Mouse (Mus musculus) kidney, postnatal 4 days (tissue): ENCODE measurements at regions not wholly inside any gene's neighbourhood (a gene's known extent, or its start where the extent isn't known, plus 50 kb on each side); places are given as distances from the start of the nearest gene placed in this dataset.

ENCODE experiments used
- DNase-seq, 2 experiments: peaks; one replicate each; pipeline ENCODE4 v3.0.0; 2021; ENCODE audit warnings: mixed read lengths in 2 of 2

DNA sequence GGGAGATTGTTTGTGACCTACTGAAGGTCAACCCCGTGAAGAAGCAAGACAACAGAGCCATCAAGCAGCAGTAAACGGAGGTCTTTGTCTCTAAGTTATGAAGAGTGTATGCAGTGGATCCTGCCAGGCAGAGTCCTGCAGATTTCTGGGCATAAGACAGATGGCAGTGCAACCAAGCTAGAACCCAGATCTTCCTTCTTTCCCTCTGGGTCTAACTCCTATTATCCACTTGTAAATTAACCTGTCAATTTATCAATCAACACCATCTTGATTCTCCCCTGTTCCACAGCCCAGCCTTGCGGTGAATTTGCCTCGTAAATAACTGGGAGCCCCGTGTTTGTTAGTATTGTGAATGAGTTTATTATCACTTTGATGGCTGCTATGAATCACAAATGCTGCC, 555.7 kb downstream of the Nr2f2 start:
- peak; percentile 8 to 12 for DNase-seq

DNA sequence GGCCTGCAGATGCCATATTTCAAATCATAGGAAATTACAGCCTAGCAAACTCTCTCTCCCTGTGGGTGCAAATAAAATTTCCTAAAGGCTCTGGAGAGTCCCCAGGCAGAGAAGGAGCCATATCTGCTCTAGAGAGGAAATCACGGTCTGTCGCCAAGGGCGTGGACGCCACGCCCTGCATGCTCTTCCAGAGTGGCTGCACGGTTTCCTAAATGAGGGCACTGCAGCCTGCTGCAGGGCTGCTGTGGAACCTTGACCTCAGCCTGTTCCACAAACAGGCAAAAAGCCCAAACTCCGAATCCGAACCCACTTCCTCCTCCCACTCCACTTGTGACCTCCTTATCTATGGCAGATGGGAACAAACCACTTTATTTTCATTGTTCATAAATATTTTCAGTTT, 559.3 kb downstream of the Nr2f2 start:
- peak; percentile 8 to 22 for DNase-seq

DNA sequence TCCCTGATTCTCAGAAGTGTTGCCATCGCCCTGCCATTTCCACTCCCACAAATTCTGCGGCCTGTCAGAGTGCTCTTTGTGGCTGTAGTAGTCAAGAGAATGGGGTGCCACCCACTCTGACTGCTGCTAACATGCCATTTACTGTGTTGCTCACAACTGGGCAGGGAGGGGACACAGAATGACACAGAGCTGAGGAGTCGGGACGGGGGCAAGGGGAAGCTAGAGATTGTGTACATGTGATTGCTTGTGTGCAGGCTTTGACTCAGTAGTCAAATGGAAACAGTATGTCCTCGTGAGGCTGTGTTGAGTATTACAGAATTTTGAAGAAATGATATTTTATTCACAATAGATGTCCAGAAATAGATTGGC, 595.6 kb downstream of the Nr2f2 start:
- no peak for DNase-seq

DNA sequence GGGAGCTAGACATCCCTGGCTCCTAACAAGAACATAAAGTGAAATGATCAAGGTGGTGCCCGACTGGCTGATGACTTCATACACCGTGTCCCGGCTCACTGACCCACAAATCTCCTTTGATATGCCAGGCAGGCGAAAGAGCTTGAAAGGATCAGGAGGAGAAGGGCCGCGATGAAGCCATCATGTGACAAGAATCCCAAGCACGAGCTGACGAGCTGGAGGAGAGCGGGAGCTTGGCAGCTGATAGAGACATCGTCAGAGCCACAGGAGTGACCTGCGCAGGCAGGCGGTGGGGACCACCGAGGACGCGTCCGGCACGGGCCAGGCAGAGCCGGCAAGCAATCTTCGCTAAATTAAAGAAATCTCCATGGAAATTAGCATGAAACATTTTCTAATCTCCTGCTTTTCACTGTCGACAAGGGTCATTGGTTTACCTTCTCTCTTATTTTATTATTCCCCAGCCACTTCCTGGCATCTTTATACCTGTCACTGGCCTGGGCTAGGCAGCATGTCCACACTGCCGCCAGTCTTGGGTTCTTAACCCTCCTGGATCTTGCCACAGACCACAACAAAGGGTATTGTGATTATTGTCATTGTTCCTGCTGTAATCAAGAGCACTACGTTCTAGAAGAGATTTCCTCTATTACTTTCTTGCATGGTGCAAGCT, 596.1 kb downstream of the Nr2f2 start:
- peak in 1 of 2 experiments; percentile 5 for DNase-seq

DNA sequence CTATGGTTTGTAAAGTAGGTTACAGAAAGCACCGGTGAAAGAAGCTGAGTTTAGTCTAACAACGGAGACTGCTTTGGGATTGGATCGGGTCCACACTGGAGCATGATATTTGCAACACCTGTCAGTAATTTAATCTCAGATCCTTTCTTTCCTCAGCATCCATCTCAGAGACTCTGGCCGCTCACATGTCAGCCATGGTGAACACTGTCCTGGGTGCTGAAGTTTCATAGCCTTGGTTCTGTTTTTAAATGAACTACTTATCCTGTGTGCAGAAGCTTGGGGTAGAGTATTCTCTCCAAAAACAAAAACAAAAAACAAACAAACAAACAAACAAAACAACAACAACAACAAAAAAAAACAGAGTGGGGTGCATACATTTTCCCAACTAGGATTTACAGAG, 600.1 kb downstream of the Nr2f2 start:
- peak; percentile 24 to 25 for DNase-seq

DNA sequence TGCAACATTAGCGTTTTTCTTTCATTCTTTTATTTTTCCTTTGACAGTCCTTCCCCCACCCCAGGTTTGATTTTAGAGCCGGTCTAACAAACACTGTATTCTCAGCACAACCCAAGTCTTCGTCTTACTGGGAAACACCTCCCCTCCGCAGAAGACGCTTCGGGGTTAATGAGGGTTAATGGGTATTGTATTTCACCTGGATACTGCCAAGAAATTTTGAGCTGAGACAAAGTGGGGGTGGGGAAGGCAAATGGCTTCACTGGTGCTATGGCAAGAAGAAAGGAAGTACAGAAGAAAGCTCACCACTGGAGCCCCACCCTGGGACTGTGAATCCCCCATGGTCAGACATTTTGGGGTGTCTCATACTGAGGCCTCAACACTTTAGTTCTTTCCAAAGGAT, 626.0 kb downstream of the Nr2f2 start:
- peak; percentile 14 to 30 for DNase-seq

DNA sequence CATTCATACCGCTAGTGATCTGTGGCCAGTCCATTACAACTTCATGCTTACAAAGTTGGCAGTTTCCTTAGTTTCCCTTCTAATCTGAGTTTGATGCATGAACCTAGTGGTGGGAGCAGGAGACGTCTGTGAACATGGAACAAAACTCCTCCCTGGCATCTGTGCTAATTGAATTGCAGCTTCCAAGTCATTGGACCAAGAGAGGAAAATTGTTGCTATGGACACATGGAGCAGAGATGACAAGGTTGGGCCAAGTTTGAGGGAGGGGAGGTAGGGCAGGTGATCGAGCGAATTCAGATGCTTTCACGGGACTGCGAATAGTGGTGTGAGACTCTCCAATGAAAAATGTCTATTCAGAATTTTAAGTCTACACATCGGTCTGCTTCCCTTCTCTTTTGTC, 627.5 kb downstream of the Nr2f2 start:
- DNase-seq: no peak

DNA sequence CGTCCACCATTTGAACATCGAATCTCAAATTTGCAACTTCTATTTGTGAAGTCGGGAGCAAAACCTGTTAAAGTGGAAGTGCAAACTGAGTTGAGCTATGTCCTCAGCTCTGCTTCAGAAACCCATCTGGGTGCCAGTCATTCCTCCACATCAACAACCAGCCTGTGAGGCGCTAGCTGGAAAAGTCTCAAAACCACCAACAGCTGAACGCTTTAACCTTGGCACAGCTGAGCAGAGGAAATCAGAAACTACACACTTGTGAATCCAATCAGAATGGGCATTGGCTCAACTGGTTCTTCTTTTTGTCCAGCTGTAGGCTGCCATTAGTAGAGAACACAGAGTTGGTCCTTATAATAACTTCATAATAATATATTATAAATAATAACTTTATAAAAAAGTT, 651.5 kb downstream of the Nr2f2 start:
- DNase-seq: no peak

DNA sequence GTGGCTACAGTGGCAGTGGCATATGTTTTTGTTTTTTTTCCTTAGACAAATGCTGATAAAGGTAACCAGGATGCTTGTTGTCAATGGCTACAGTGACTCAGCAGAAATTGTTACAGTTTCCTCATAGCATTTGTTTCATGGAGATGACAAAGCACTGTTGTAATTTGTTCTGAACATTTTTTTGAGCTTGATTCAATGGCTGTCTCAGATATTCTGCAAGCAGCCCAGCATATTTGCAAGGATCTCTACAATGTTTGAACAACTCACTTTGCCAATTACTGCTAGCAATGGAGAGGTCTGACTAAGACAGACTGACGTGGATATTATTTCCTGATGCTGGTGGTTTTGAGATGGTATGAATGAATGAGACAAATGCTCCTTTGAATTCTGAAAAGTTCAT, 696.3 kb downstream of the Nr2f2 start:
- DNase-seq: no peak

DNA sequence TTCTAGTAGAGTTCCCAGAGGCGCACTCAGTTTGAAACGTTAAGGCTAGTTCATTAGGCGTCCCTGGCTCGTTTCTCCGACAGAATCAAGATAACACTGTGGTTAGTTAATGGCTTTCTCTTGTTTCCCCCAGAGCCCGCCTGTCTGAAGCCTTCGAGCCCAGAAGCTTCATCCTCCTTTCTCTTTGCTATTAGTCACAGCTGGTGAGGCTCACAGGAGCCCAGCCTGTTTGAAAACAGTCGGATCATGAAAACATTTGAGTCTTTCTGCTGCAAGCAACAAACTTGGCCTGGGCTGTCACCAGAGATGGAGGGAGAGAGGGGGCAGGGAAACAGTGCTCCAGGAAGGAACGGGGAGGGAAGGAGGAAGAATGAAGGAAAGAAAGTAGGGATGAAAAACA, 711.0 kb downstream of the Nr2f2 start:
- peak; percentile 55 to 63 for DNase-seq

DNA sequence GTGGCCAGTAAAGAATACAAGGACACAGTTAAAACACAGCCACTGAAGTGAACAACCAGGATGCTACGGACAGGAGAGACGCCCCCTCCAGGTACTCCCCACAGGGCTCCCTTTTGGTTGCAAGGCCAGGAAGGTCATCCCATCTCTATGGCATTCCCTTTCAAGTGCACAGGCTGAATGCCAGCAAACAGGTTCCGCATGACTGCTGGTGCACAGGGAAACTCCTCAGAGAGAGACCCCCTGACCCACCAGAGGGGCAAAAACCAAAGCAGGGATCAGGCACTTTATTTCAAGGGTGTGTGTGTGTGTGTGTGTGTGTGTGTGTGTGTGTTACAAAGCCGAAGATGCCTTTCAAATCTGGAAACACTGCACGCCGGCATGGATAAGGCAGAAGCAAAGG, 721.1 kb downstream of the Nr2f2 start:
- peak; percentile 28 to 35 for DNase-seq

DNA sequence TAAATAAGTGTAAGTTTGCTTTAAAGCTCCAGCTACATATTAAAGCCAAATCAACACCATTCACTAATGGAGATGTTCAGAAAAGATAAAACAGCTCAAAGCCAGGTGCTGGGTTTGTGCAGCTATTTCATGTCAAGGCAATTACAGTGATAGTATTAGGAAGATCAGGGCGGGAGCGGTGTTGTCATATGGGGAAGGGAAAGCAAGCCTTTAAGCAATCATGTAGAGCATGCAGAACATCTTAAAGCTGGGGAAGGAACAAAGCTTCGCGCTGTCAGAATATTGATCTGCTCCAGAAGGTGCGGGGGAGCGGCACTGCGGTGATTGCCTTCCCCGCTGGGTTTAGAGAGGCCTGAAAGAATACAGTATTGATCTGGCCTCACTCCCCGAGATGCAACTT, 724.9 kb downstream of the Nr2f2 start:
- DNase-seq: no peak

DNA sequence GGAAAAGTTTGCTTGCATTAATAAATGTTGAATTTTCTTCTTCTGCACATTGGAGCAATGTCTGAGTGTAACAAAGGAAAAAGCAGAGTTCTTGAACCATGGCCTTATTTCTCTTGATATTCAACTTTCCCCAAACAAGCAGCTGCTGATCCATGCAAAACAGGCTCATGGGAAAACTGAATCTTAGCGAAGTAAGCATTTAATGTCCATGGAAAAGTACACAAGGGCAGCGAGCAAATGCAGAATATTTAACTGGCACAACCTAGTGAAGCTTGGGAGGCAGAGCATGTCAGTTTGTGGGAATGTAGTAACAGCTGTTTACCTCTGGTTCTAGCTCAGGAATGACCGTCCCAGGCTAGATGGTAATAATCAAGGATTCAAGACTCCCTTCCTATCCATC, 766.7 kb downstream of the Nr2f2 start:
- no peak for DNase-seq

DNA sequence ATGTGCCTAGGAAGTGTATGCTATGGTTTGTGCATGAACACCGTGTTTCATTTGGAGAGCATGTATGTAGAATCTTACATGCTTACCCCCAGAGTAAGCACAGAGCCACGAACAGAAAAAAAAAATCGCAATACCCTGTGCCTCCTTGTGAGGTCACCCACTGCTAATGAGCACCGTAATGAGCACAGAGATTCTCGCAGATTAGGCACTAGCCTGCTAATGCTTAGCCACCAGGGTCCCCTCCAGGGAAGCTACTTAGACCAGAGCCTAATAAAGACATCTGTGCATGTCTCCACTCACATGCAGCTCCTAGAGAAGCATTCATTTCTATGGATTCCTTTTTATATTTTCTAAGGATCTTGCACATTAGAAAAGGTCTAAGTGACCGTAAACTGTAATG, 780.8 kb downstream of the Nr2f2 start:
- no peak for DNase-seq

DNA sequence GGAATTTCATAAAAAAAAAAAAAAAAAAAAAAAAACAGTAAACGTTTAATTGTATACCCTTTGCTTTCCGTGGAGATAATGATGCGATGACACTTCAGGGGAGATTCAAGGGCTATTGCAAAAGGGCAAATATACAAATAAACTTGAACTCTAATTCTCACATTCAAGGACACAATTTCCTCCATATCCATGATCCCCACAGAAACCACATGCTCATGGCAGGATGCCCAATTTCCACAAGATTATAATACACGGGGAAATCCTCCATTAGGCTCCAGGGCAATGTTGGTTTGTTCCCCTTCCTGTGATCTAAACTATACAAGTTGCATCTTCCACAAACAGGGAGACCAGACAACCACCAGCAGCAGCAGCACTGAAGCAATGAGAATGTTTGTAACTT, 781.4 kb downstream of the Nr2f2 start:
- DNase-seq: no peak

DNA sequence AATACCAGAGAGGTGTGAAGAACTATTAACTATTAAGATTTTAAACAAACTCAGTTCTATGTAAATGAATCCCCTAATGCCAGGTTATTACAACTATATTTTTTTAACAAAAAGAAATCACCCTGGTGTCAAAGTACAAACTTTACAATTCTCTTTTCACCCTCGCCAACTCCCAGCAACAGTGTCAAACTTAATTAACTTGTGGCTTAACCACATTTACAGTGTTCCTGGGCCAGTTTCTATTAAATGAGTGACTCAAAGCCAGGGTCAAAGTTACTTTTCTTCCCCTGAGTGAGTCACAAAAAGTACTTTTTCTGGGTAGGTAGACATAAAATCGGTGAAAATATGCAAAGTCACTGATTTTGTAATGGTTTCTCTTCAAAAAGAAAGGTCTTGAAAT, 782.0 kb downstream of the Nr2f2 start:
- no peak for DNase-seq

DNA sequence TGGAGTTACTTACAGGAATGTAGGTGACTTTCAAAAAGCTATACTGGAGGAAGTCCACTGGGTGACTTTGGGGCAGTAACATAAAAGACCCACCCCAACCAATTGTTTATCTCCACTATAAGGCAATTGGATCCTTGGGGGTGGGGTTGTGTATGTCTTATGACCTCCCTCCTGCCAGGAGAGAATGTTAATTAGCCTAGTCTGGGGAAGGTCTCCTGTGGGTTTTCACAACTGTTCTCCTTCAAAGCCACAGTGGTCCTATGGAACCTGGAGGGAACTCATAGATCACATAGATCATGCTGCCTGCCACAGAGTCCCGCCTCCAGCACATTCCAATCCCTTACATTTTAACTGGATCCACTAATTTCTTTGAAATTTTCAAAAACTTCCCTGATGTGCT, 782.6 kb downstream of the Nr2f2 start:
- no peak for DNase-seq

DNA sequence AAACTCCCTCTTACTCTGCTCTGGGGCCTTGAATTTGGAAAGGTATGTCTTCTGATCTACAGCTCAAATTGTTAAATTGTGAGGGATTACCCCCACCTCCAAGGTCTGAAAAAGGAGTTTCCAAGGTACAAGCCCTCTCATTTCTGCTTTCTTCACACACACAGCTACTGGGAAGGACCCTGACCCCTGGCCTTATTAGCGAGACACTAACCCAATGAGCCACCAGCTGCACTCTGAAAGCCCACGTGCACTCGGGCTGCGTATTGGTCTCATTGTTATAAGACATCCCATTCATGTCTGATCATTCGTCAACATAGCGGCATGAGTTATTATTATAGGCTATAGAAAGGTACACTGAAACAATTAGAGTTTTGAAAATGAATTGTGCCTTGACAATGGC, 784.9 kb downstream of the Nr2f2 start:
- DNase-seq: no peak

DNA sequence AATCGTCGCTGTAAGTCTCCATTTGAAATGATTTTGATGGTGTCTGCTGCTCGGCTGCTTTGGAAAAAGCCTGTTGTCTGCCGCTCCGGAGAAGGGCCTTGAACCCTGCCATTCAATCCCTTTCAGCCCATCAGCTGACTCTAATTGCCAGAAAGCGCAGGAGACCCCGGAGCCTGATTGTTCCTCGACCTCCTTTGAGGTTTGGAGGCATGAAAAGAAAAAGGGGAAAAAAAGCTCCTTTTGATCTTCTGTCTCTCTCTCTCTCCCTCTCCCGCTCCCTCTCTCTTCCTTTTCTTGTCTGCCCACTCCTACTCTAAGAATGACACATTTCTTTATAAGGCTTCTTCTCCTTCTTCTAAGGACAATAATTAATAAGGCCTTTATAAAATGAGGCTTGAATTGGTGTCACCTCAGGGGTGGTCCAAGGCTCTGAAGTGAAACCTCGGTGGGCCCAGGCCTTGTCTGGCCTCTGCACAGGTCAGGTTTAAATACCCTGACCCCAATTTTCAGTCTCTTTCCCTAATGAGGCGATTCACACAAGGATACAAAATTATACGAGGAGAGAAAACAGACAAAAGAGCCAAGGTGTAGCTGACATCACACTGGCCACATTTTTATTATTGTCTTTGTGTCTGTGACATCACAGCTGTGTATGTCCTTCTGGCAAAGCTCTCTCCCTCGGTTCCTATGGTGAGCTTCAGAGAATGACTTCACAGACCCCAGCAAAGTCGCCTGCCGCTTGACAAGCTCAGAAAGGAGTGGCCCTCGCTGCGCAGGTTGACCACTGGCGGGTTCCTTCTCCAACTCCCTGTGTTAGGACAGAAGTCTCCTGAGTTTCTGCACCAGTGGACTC, 787.4 kb downstream of the Nr2f2 start:
- no peak for DNase-seq

DNA sequence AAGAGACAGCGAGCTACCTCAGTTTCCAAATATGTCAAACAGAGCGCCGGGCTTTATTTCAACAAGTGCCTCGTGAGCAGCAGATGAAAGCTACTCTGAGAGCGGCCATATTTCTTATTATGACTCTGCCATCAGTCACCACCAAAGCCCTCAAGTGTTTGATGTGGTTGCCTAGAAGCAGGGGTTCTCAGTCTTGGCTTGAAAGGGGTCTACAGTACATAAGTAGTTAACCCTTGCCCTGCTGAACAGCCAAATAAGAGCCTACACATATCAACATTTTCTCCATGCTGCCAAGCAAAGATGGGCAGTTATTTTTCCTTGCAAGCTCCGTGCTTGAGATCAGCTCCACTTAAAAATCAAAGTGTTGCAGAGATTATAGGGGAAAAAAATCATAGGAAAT, 788.8 kb downstream of the Nr2f2 start:
- no peak for DNase-seq

DNA sequence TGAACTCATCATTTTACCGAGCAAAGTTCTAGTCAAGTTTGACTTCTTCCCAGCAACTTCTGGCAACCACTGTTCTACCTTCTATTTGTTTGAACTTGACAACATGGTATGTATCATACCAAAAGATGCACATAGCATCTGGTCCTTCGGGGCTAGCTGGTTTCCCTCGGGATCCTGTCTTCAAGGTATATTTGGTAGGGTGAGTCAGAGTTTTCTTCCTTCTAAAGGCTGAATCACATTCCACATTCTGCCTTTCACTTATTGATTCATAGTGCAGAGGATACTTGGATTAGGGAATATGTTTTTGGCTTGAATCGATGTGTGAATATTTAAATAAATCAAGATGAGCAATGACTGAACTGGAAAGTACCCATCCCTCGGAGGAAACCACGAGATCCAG, 789.9 kb downstream of the Nr2f2 start:
- no peak for DNase-seq

DNA sequence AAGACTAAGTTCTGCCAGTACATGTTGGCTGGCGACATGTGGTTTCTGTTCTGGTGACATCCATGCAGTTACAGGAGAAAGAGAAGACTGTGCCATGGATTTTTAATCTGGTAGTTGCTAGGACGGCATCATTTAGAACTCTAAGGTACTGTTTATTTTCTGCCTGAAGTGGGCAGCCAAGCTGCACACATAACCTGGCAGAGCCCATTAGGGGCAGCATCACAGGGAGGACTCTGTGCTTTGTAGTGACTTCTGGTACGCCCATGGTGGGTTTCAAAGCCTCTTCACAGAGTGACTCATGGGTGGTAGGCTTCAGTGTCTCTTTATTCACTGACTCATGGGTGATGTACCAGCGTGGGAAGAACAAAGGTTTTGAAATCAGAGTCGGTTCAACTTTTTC, 792.8 kb downstream of the Nr2f2 start:
- no peak for DNase-seq

DNA sequence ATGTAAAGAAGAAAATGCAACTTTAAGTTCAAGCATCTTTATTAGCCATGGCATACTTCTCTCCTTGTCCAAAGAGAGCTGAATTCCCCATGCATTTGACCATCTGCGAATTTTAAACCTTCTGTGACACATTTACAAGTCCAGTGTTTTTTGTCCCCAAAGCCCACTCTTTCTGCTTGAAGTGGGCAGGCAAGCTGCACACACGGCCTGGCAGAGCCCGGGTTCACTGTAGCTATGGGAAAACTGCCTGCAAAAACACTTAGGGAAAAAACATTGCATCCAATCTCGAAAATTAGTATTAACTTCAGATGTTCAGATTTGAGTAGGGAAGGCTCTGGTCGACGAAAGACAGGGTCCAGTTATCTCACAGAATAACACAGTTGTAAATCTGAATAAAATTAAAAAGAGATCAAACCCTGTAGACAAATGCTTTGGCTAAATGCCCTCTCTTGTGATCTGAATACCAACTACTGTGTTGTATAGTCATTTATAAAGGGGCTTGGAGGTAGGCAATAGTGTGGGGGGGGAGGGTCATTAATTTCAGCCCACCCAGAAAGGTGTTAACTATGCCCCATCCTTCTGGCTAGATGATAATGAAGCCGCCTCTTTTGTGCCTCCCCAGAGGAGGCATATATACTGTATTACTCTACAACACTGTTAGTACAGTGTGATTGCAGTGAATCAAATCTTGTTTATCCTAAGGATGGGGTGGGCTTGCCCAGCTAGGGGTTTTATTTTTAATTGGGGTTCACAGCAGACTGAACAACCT, 793.7 kb downstream of the Nr2f2 start:
- no peak for DNase-seq

DNA sequence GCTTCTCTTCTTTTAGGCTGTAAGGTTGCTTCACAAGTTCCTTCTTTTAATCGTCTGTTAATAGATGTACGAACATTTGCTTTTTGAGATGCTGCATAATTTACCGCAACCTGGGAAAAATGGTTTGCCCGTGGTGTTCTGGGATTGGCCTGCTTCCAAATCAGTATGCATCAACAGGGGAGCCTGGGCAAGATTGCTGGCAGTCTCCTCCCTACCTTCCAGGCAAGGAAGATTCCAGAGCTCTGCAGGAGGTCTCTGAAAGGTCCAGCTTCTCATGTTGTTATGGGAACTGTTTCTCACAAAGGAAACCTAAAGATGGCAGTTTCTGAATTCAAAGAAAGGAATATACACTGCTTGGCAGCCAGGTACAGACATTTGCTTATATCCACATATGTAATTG, 799.6 kb downstream of the Nr2f2 start:
- no peak for DNase-seq
